ENCODE assay signal across 8 mouse cellular contexts in the genomic region with DNA sequence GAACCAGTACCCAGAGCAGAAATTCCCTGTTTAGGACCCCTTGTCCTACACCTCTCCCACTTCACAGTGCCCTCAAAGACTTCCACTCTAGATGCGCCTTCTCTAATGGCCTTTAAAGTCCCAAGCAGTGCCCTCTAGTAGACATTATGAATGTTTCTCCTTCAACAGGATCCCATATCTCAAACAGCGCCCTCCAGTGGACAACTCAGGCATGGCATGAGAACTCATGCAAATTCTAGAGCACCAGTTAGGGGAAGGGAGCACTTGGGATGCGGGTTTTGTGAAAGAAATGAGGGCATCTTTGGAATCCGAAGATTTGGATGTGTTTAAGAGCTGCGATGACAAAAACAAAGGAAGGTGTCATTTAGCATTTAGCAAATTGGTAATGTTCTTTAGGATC. TPM values are rescaled to one million over a fixed set of nuclear protein-coding genes. Genes with fewer than 3 reads are reported as not detected.
DNase-seq lines count a peak whose midpoint lies in the region; ATAC-seq and TF ChIP-seq lines count a peak whose summit lies in the region.
"Had no signal": no experiment of that assay in that cellular context is flagged by ENCODE, and none has a peak within 500 bp of the region (broad histone marks: within the 10 kb centered on the region; RNA-seq: fewer than 3 reads in every experiment).

No protein-coding gene starts in this region.

- WGBS in liver, embryonic 13.5 days (ENCODE audit: insufficient replicate concordance), result 53% methylated on average over 5 of the region's 5 CpGs

- H3K27ac ChIP-seq in CH12.LX (ENCODE audit: insufficient read depth, low read depth), result no peak overlapping the region
- no peak overlapping the region for H3K27ac ChIP-seq in liver, embryonic 13.5 days
- H3K27ac ChIP-seq: embryonic facial prominence, embryonic 13.5 days had no signal

- no peak overlapping the region for H3K4me3 ChIP-seq in CH12.LX (replicated peaks in 1 of 3; ENCODE audit: low read depth in 2 of 3, low read length in 2 of 3, poor library complexity in 1 of 3)
- no peak overlapping the region for H3K4me3 ChIP-seq in liver, embryonic 13.5 days (replicated peaks)
- H3K4me3 ChIP-seq: embryonic facial prominence, embryonic 13.5 days had no signal

- TF ChIP-seq RAD21 in CH12.LX (IDR thresholded peaks at IDR 0.05; ENCODE audit: low read depth, low read length), result no peak; the same call in 1 of the 2 replicates

- no peak for TF ChIP-seq EP300 in CH12.LX (IDR thresholded peaks at IDR 0.05; ENCODE audit: low read length)

- peaks cover 16% of the 10 kb centered on the region for H3K9me3 ChIP-seq in CH12.LX (replicated peaks; ENCODE audit: low read length)
- H3K9me3 ChIP-seq in liver, embryonic 13.5 days (replicated peaks), result no peaks in the 10 kb centered on the region
- H3K9me3 ChIP-seq: embryonic facial prominence, embryonic 13.5 days had no signal

- in situ Hi-C loops in CH12.LX (cut with MboI; ENCODE audit: low pct_ligation_motif_present, low pct_unique_long_range_greater_than_20kb, low sequenced_read_pairs), result no loop called here

- peak; percentile 62 for DNase-seq in layer of hippocampus, adult 11-12 months (ENCODE audit: low spot score)
- DNase-seq in layer of hippocampus, adult 18-20 months (ENCODE audit: low spot score in 2 of 2), result no peak
- no peak for DNase-seq in CH12.LX (ENCODE audit: extremely low read depth)
- DNase-seq in adipocyte (ENCODE audit: low spot score), result peak; percentile 65
- peak; percentile 53 for DNase-seq in liver, embryonic 13.5 days
- DNase-seq in thymus, postnatal 4 days, result peak; percentile 76
- DNase-seq in heart, adult 11 months, result no peak

- H3K4me2 ChIP-seq in CH12.LX (ENCODE audit: insufficient read depth, low read depth, poor library complexity, severe bottlenecking), result no peak overlapping the region
- no peak overlapping the region for H3K4me2 ChIP-seq in liver, embryonic 13.5 days
- H3K4me2 ChIP-seq: embryonic facial prominence, embryonic 13.5 days had no signal

- no peaks in the 10 kb centered on the region for H3K79me2 ChIP-seq in CH12.LX (replicated peaks; ENCODE audit: control insufficient read depth, extremely low read depth, insufficient read depth, poor library complexity, severe bottlenecking)

- peak; percentile 24 to 71; a peak in 3 of 4 replicates for TF ChIP-seq CTCF in CH12.LX (conservative IDR thresholded peaks at IDR 0.05 in 1 of 2, IDR thresholded peaks at IDR 0.05 in 1 of 2; ENCODE audit: low read depth in 2 of 2, low read length in 2 of 2)

- peaks cover 6 to 32% of the 10 kb centered on the region in 2 experiments; a peak in 3 of 4 replicates for H3K4me1 ChIP-seq in CH12.LX (ENCODE audit: control insufficient read depth in 1 of 2, insufficient read depth in 2 of 2)
- peaks cover 34% of the 10 kb centered on the region for H3K4me1 ChIP-seq in liver, embryonic 13.5 days (replicated peaks)

- H3K27me3 ChIP-seq in CH12.LX (replicated peaks), result peaks cover 50% of the 10 kb centered on the region
- peaks cover 20% of the 10 kb centered on the region for H3K27me3 ChIP-seq in liver, embryonic 13.5 days

- no peak overlapping the region for H3K9ac ChIP-seq in CH12.LX (ENCODE audit: insufficient read depth, low read depth)
- no peak overlapping the region for H3K9ac ChIP-seq in liver, embryonic 13.5 days
- H3K9ac ChIP-seq: embryonic facial prominence, embryonic 13.5 days had no signal

- H3K36me3 ChIP-seq in CH12.LX (replicated peaks in 1 of 2; ENCODE audit: control insufficient read depth in 1 of 2, insufficient read depth in 1 of 2, low read length in 1 of 2), result no peaks in the 10 kb centered on the region
- H3K36me3 ChIP-seq in liver, embryonic 13.5 days, result no peaks in the 10 kb centered on the region
- H3K36me3 ChIP-seq: embryonic facial prominence, embryonic 13.5 days had no signal

- dilution Hi-C loops in CH12.LX (cut with MboI; ENCODE audit: extremely low pct_ligation_motif_present, extremely low pct_unique_long_range_greater_than_20kb, low sequenced_read_pairs), result no loop called here

- no peak for ATAC-seq in liver, embryonic 13.5 days (ENCODE audit: low read depth)

- TF ChIP-seq POLR2A in CH12.LX (IDR thresholded peaks at IDR 0.05; ENCODE audit: low read depth, low read length), result no peak

TF ChIP-seq in CH12.LX, 34 proteins besides CTCF, POLR2A, EP300 and RAD21:
- no peak for TF ChIP-seq SIN3A (IDR thresholded peaks at IDR 0.05; ENCODE audit: low read length)
- TF ChIP-seq SMC3 (IDR thresholded peaks at IDR 0.05; ENCODE audit: low read depth, low read length), result peak; percentile 55

RNA-seq across cellular contexts. Expression of gene Ache, which starts 2.3 kb away (rescaled TPM):
- 10 to 100 TPM; 55.3 to 56.2 TPM for total RNA-seq in layer of hippocampus, adult 18-20 months (2021)
- 0.13 TPM in 2 replicates for total RNA-seq in CH12.LX (2012; rRNA removed)
- total RNA-seq in CH12.LX (2014; rRNA removed), result not detected in 2 replicates
- polyA plus RNA-seq in CH12.LX (2012; ENCODE audit: insufficient read length, low read depth), result 0.11 and 0.23 TPM in 2 replicates
- polyA plus RNA-seq in liver, embryonic 13.5 days (2015; fragmentation: Nextera tagmentation; extraction: Ambion mirVana), result 15.9 and 16.6 TPM in 2 replicates

RNA-seq across cellular contexts. Expression of gene Ufsp1, which starts 9.4 kb away (rescaled TPM):
- 10 to 100 TPM; 10.9 to 11.7 TPM for total RNA-seq in layer of hippocampus, adult 18-20 months (2021)
- total RNA-seq in CH12.LX (2012; rRNA removed), result 2.9 and 4.1 TPM in 2 replicates
- 0.91 and 1.6 TPM in 2 replicates for total RNA-seq in CH12.LX (2014; rRNA removed)
- 4.4 and 5.2 TPM in 2 replicates for polyA plus RNA-seq in CH12.LX (2012; ENCODE audit: insufficient read length, low read depth)
- polyA plus RNA-seq in liver, embryonic 13.5 days (2015; fragmentation: Nextera tagmentation; extraction: Ambion mirVana), result 8.4 TPM in 2 replicates

RNA-seq across cellular contexts. Expression of gene Srrt, which starts 22.4 kb away (rescaled TPM):
- total RNA-seq in layer of hippocampus, adult 18-20 months (2021), result 100 to 1,000 TPM; 202 to 234 TPM
- total RNA-seq in CH12.LX (2012; rRNA removed), result 165 and 267 TPM in 2 replicates
- 148 and 183 TPM in 2 replicates for total RNA-seq in CH12.LX (2014; rRNA removed)
- polyA plus RNA-seq in CH12.LX (2012; ENCODE audit: insufficient read length, low read depth), result 493 and 576 TPM in 2 replicates
- polyA plus RNA-seq in liver, embryonic 13.5 days (2015; fragmentation: Nextera tagmentation; extraction: Ambion mirVana), result 86.7 and 102 TPM in 2 replicates

RNA-seq across cellular contexts. Expression of gene Trip6, which starts 29.2 kb away (rescaled TPM):
- total RNA-seq in layer of hippocampus, adult 18-20 months (2021), result 1 to 10 TPM; 5.4 to 6.2 TPM
- total RNA-seq in CH12.LX (2012; rRNA removed) (1.4 and 1.8 TPM in 2 replicates), CH12.LX (2014; rRNA removed) (0.81 and 0.86 TPM in 2 replicates)
- 3.9 and 5.1 TPM in 2 replicates for polyA plus RNA-seq in CH12.LX (2012; ENCODE audit: insufficient read length, low read depth)
- polyA plus RNA-seq in liver, embryonic 13.5 days (2015; fragmentation: Nextera tagmentation; extraction: Ambion mirVana), result 10.1 and 10.6 TPM in 2 replicates

RNA-seq across cellular contexts. Expression of gene Slc12a9, which starts 48.4 kb away (rescaled TPM):
- total RNA-seq in layer of hippocampus, adult 18-20 months (2021), result 10 to 100 TPM; 21.6 to 23.7 TPM
- 11.1 and 11.5 TPM in 2 replicates for total RNA-seq in CH12.LX (2012; rRNA removed)
- total RNA-seq in CH12.LX (2014; rRNA removed), result 2.8 and 3.0 TPM in 2 replicates
- polyA plus RNA-seq in CH12.LX (2012; ENCODE audit: insufficient read length, low read depth), result 7.9 and 8.2 TPM in 2 replicates
- polyA plus RNA-seq in liver, embryonic 13.5 days (2015; fragmentation: Nextera tagmentation; extraction: Ambion mirVana), result 2.8 and 3.2 TPM in 2 replicates

Comparison
In these comparisons a context has a peak if more than half of its experiments do, and no peak if none do; other contexts are left out.
1. DNase-seq: peak in layer of hippocampus, adult 11-12 months (single experiment), adipocyte (single experiment), liver, embryonic 13.5 days (single experiment) and thymus, postnatal 4 days (single experiment); none in layer of hippocampus, adult 18-20 months (0 of 2), CH12.LX (single experiment) and heart, adult 11 months (single experiment).
2. RNA of gene Ache, which starts 2.3 kb away (total RNA-seq): 55.3 to 56.2 TPM in layer of hippocampus, adult 18-20 months; 0.13 TPM in CH12.LX; every median in the first group is over 10 times any median in the second.